Comparison of ENCODE assay signal across 8 mouse cellular contexts in genomic region chr17:8311751-8312150, GRCm38 (mm10). TPM values are rescaled to one million over a fixed set of nuclear protein-coding genes. Genes with fewer than 3 reads are reported as not detected.
DNase-seq lines count a peak whose midpoint lies in the region; ATAC-seq and TF ChIP-seq lines count a peak whose summit lies in the region.

No protein-coding gene starts in this region.

- WGBS in kidney, embryonic 16.5 days: 41% methylated on average over 3 of the region's 3 CpGs
- WGBS in limb, embryonic 10.5 days: 45% methylated on average over 3 of the region's 3 CpGs
- WGBS in midbrain, embryonic 16.5 days: 57% methylated on average over 3 of the region's 3 CpGs

- peak overlapping the region; percentile 68 for H3K9ac ChIP-seq in kidney, embryonic 16.5 days (replicated peaks; ENCODE audit: low read length)
- H3K9ac ChIP-seq in midbrain, embryonic 16.5 days (ENCODE audit: low read depth, low read length): peak overlapping the region; percentile 89

- no peak for ATAC-seq in kidney, embryonic 16.5 days (ENCODE audit: low FRiP score, low TSS enrichment)
- ATAC-seq in midbrain, embryonic 16.5 days: no peak

- DNase-seq in kidney, postnatal 10 days: no peak
- no peak for DNase-seq in limb, embryonic 10.5 days (ENCODE audit: low spot score)
- no peak for DNase-seq in spleen, adult 12 weeks (ENCODE audit: low spot score)
- DNase-seq in cerebellum, adult 8-10 months: no peak
- DNase-seq in cerebellum, postnatal 25 days: no peak

- H3K27me3 ChIP-seq in kidney, embryonic 16.5 days (ENCODE audit: insufficient read depth, low read length): no peaks in the 10 kb centered on the region
- no peaks in the 10 kb centered on the region for H3K27me3 ChIP-seq in limb, embryonic 10.5 days (ENCODE audit: low read depth, poor library complexity, severe bottlenecking)
- no peaks in the 10 kb centered on the region for H3K27me3 ChIP-seq in midbrain, embryonic 16.5 days (ENCODE audit: control insufficient read depth, insufficient read depth, low read depth, low read length)

- peak overlapping the region; percentile 58 for H3K4me3 ChIP-seq in kidney, embryonic 16.5 days (ENCODE audit: low read length)
- H3K4me3 ChIP-seq in embryonic fibroblast, embryonic 13.5 days (ENCODE audit: insufficient read depth, low read length): peak overlapping the region; percentile 95
- H3K4me3 ChIP-seq in limb, embryonic 10.5 days: peak overlapping the region; percentile 75
- H3K4me3 ChIP-seq in midbrain, embryonic 16.5 days (ENCODE audit: low read depth, low read length): peak overlapping the region; percentile 87

- H3K27ac ChIP-seq in kidney, embryonic 16.5 days (ENCODE audit: low read length): no peak overlapping the region
- H3K27ac ChIP-seq in embryonic fibroblast, embryonic 13.5 days (ENCODE audit: insufficient read depth, low read length): no peak overlapping the region
- no peak overlapping the region; the same call in 1 of the 2 replicates for H3K27ac ChIP-seq in limb, embryonic 10.5 days
- H3K27ac ChIP-seq in midbrain, embryonic 16.5 days (ENCODE audit: low read length): peak overlapping the region; percentile 90; the same call in 1 of the 2 replicates

- no peak for TF ChIP-seq POLR2A in embryonic fibroblast, embryonic 13.5 days (IDR thresholded peaks at IDR 0.05; ENCODE audit: low read depth, low read length)

- H3K4me1 ChIP-seq in kidney, embryonic 16.5 days (ENCODE audit: insufficient read depth, low read length): peaks cover 14% of the 10 kb centered on the region
- H3K4me1 ChIP-seq in embryonic fibroblast, embryonic 13.5 days (ENCODE audit: control insufficient read depth, insufficient read depth, low read length): 0 out of 2 replicates have a peak, but pooled peaks cover 9% of the 10 kb centered on the region
- H3K4me1 ChIP-seq in limb, embryonic 10.5 days: peaks cover 14% of the 10 kb centered on the region
- H3K4me1 ChIP-seq in midbrain, embryonic 16.5 days (ENCODE audit: control insufficient read depth, insufficient read depth, low read length): peaks cover 25% of the 10 kb centered on the region

- no peak for TF ChIP-seq CTCF in embryonic fibroblast, embryonic 13.5 days (IDR thresholded peaks at IDR 0.05; ENCODE audit: borderline replicate concordance, insufficient read depth, low read length)

- peak overlapping the region; percentile 71 for H3K4me2 ChIP-seq in kidney, embryonic 16.5 days (replicated peaks; ENCODE audit: low read depth, low read length)
- peak overlapping the region; percentile 89 for H3K4me2 ChIP-seq in midbrain, embryonic 16.5 days (ENCODE audit: low read length)

- H3K9me3 ChIP-seq in kidney, embryonic 16.5 days (ENCODE audit: low read length): no peaks in the 10 kb centered on the region
- no peaks in the 10 kb centered on the region for H3K9me3 ChIP-seq in limb, embryonic 10.5 days (replicated peaks)
- H3K9me3 ChIP-seq in midbrain, embryonic 16.5 days (replicated peaks; ENCODE audit: control insufficient read depth, low read length, poor library complexity, severe bottlenecking): no peaks in the 10 kb centered on the region

- no peaks in the 10 kb centered on the region for H3K36me3 ChIP-seq in kidney, embryonic 16.5 days (ENCODE audit: insufficient read depth, low read length)
- H3K36me3 ChIP-seq in limb, embryonic 10.5 days: 0 out of 2 replicates have a peak, but pooled peaks cover 3% of the 10 kb centered on the region
- no peaks in the 10 kb centered on the region for H3K36me3 ChIP-seq in midbrain, embryonic 16.5 days (ENCODE audit: control insufficient read depth, insufficient read depth, low read length)

RNA-seq across cellular contexts. Expression of gene Sft2d1, which starts 0.8 kb away (rescaled TPM):
- polyA plus RNA-seq in kidney, embryonic 16.5 days (2015; fragmentation: Nextera tagmentation; extraction: Ambion mirVana): 76.4 and 93.9 TPM in 2 replicates
- 47.3 and 56.3 TPM in 2 replicates for polyA plus RNA-seq in embryonic fibroblast, embryonic 13.5 days (2011; ENCODE audit: insufficient read length, low read depth, missing spikeins)
- 57.0 and 57.7 TPM in 2 replicates for polyA plus RNA-seq in limb, embryonic 10.5 days (2016; fragmentation: Nextera tagmentation; extraction: Ambion mirVana)
- 198 and 209 TPM in 2 replicates for polyA plus RNA-seq in midbrain, embryonic 16.5 days (2015; fragmentation: Nextera tagmentation; extraction: Ambion mirVana)

RNA-seq across cellular contexts. Expression of gene Prr18, which starts 25.5 kb away (rescaled TPM):
- 0.19 and 0.33 TPM in 2 replicates for polyA plus RNA-seq in kidney, embryonic 16.5 days (2015; fragmentation: Nextera tagmentation; extraction: Ambion mirVana)
- not detected in 2 replicates for polyA plus RNA-seq in embryonic fibroblast, embryonic 13.5 days (2011; ENCODE audit: insufficient read length, low read depth, missing spikeins)
- polyA plus RNA-seq in limb, embryonic 10.5 days (2016; fragmentation: Nextera tagmentation; extraction: Ambion mirVana): 0.29 and 0.31 TPM in 2 replicates
- 16.5 and 17.8 TPM in 2 replicates for polyA plus RNA-seq in midbrain, embryonic 16.5 days (2015; fragmentation: Nextera tagmentation; extraction: Ambion mirVana)

RNA-seq across cellular contexts. Expression of gene Mpc1, which starts 29.0 kb away (rescaled TPM):
- 178 and 202 TPM in 2 replicates for polyA plus RNA-seq in kidney, embryonic 16.5 days (2015; fragmentation: Nextera tagmentation; extraction: Ambion mirVana)
- 53.0 and 79.3 TPM in 2 replicates for polyA plus RNA-seq in embryonic fibroblast, embryonic 13.5 days (2011; ENCODE audit: insufficient read length, low read depth, missing spikeins)
- 81.4 and 84.6 TPM in 2 replicates for polyA plus RNA-seq in limb, embryonic 10.5 days (2016; fragmentation: Nextera tagmentation; extraction: Ambion mirVana)
- 293 and 338 TPM in 2 replicates for polyA plus RNA-seq in midbrain, embryonic 16.5 days (2015; fragmentation: Nextera tagmentation; extraction: Ambion mirVana)

RNA-seq across cellular contexts. Expression of gene T2, which starts 44.0 kb away (rescaled TPM):
- polyA plus RNA-seq in kidney, embryonic 16.5 days (2015; fragmentation: Nextera tagmentation; extraction: Ambion mirVana): 0.62 and 0.63 TPM in 2 replicates
- not detected in 2 replicates for polyA plus RNA-seq in embryonic fibroblast, embryonic 13.5 days (2011; ENCODE audit: insufficient read length, low read depth, missing spikeins)
- 0.75 and 1.1 TPM in 2 replicates for polyA plus RNA-seq in limb, embryonic 10.5 days (2016; fragmentation: Nextera tagmentation; extraction: Ambion mirVana)
- polyA plus RNA-seq in midbrain, embryonic 16.5 days (2015; fragmentation: Nextera tagmentation; extraction: Ambion mirVana): 0.53 and 0.88 TPM in 2 replicates

Comparison
In these comparisons a context has a peak if more than half of its experiments do, and no peak if none do; other contexts are left out.
1. RNA of gene Prr18, which starts 25.5 kb away (polyA plus RNA-seq): 16.5 to 17.8 TPM in midbrain, embryonic 16.5 days; 0.29 to 0.31 TPM in limb, embryonic 10.5 days, 0.19 to 0.33 TPM in kidney, embryonic 16.5 days and not detected in embryonic fibroblast, embryonic 13.5 days; every median in the first group is over 10 times any median in the second.
2. Peak in every context shown above with its lines, with median percentiles within 50 percentile points of each other: H3K4me3 ChIP-seq.